Mouse (Mus musculus) embryonic facial prominence, embryonic 11.5 days (tissue): ENCODE data around the gene Pard3b. TPM values are rescaled to one million over a fixed set of nuclear protein-coding genes. Genes with fewer than 3 reads are reported as not detected.

Experiments used
- ATAC-seq: fragments of 200-750 bp; cut with Nextera tagmentation; replicated peaks from 2 replicates; pipeline ENCODE4 v1.8.0; 2017; ENCODE audit warnings: low read depth; ENCODE audit not compliant: insufficient number of reproducible peaks, low FRiP score, low TSS enrichment
- DNase-seq: peaks from one replicate; pipeline ENCODE4 v3.0.0-alpha.2; 2015; ENCODE audit warnings: low spot score
- H3K27ac ChIP-seq: fragments of 300-500 bp; sonication (generic); replicated peaks from 2 replicates; pipeline ENCODE4 v1.5.1; 2014; ENCODE audit warnings: mild to moderate bottlenecking, low read depth, low read length, control low read depth
- H3K27me3 ChIP-seq: fragments of 300-500 bp; sonication (generic); 2 replicates; pipeline ENCODE4 v1.6.1; 2014; ENCODE audit warnings: mild to moderate bottlenecking, low read length, moderate library complexity, mixed read lengths; ENCODE audit not compliant: control insufficient read depth, insufficient read depth
- H3K36me3 ChIP-seq: fragments of 300-500 bp; sonication (generic); replicated peaks from 2 replicates; pipeline ENCODE4 v1.6.1; 2014; ENCODE audit warnings: low read depth, mild to moderate bottlenecking, low read length, moderate library complexity, mixed read lengths; ENCODE audit not compliant: control insufficient read depth, insufficient read depth
- H3K4me1 ChIP-seq: fragments of 300-500 bp; sonication (generic); 2 replicates; pipeline ENCODE4 v1.6.1; 2014; ENCODE audit warnings: low read length, mixed read lengths; ENCODE audit not compliant: control insufficient read depth, insufficient read depth
- H3K4me2 ChIP-seq: fragments of 300-500 bp; sonication (generic); 2 replicates; pipeline ENCODE4 v1.6.1; 2014; ENCODE audit warnings: low read depth, mild to moderate bottlenecking, control low read depth, low read length, moderate library complexity
- H3K4me3 ChIP-seq: fragments of 300-500 bp; sonication (generic); 2 replicates; pipeline ENCODE4 v1.5.1; 2014; ENCODE audit warnings: low read depth, low read length, control low read depth
- H3K9ac ChIP-seq: fragments of 300-500 bp; sonication (generic); replicated peaks from 2 replicates; pipeline ENCODE4 v1.6.1; 2014; ENCODE audit warnings: mild to moderate bottlenecking, control low read depth, low read length
- H3K9me3 ChIP-seq: fragments of 300-500 bp; sonication (generic); replicated peaks from 2 replicates; pipeline ENCODE4 v1.6.1; 2016; ENCODE audit warnings: mild to moderate bottlenecking, low read length, inconsistent platforms, mixed read lengths; ENCODE audit not compliant: control insufficient read depth
- WGBS: fragments of 180-500 bp; shearing (Covaris S2); extraction: QIAGEN DNeasy Blood & Tissue Kit; methylation state at CpG from one replicate; pipeline ENCODE4 v1.1.7; 2014; 5-methylcytosine and 5-hydroxymethylcytosine counted together
- polyA plus RNA-seq: library from polyadenylated mRNA; unstranded; fragments of >200 nt; fragmentation: Nextera tagmentation; extraction: Ambion mirVana; gene quantifications from 2 replicates; pipeline ENCODE4 v1.2.1, GENCODE M21; 2014

Pard3b gene
- polyA plus RNA-seq, 1 experiment from 2014 or later, result 7.7 TPM

GRCm38 (mm10) chr1:61779906-61780305, 141.3 kb downstream of the Pard3b start:
- DNase-seq (no peak), ATAC-seq (no peak)
- Histone ChIP-seq H3K9ac (no peak overlapping the region), H3K4me2 (no peak overlapping the region), H3K4me3 (no peak overlapping the region), H3K27ac (no peak overlapping the region), H3K9me3 (no peaks in the 10 kb centered on the region), H3K36me3 (no peaks in the 10 kb centered on the region), H3K27me3 (no peaks in the 10 kb centered on the region), H3K4me1 (no peaks in the 10 kb centered on the region)
- 78% methylated on average over 5 of the region's 5 CpGs for WGBS

GRCm38 (mm10) chr1:61796296-61796695, 157.7 kb downstream of the Pard3b start:
- Histone ChIP-seq H3K36me3 (no peaks in the 10 kb centered on the region), H3K4me1 (no peaks in the 10 kb centered on the region), H3K9me3 (no peaks in the 10 kb centered on the region), H3K4me3 (no peak overlapping the region), H3K27me3 (no peaks in the 10 kb centered on the region), H3K27ac (no peak overlapping the region), H3K4me2 (no peak overlapping the region), H3K9ac (no peak overlapping the region)
- WGBS, result 77% methylated on average over 5 of the region's 5 CpGs
- no peak for ATAC-seq
- no peak for DNase-seq

GRCm38 (mm10) chr1:61820213-61820612, 181.6 kb downstream of the Pard3b start:
- ATAC-seq, result no peak
- H3K27ac ChIP-seq, result no peak overlapping the region
- DNase-seq, result no peak
- H3K9ac ChIP-seq, result no peak overlapping the region
- H3K27me3 ChIP-seq, result no peaks in the 10 kb centered on the region
- H3K4me2 ChIP-seq, result no peak overlapping the region
- H3K4me1 ChIP-seq, result no peaks in the 10 kb centered on the region
- H3K36me3 ChIP-seq, result no peaks in the 10 kb centered on the region
- H3K9me3 ChIP-seq, result no peaks in the 10 kb centered on the region
- 31% methylated on average over 1 of the region's 1 CpGs for WGBS
- no peak overlapping the region for H3K4me3 ChIP-seq

- H3K4me3 ChIP-seq, result no peak overlapping the region
- no peak overlapping the region for H3K4me2 ChIP-seq
- no peaks in the 10 kb centered on the region for H3K4me1 ChIP-seq
- H3K27ac ChIP-seq, result no peak overlapping the region
- no peak overlapping the region for H3K9ac ChIP-seq
- DNase-seq (no peak), ATAC-seq (no peak)
- 93% methylated on average over 3 of the region's 3 CpGs for WGBS
- H3K36me3 ChIP-seq, result no peaks in the 10 kb centered on the region
- H3K9me3 ChIP-seq, result no peaks in the 10 kb centered on the region
- H3K27me3 ChIP-seq, result no peaks in the 10 kb centered on the region
Observed at GRCm38 (mm10) chr1:61825560-61826191, 187.1 kb downstream of the Pard3b start.

- whole genome bisulfite sequencing, result 62% methylated on average over 6 of the region's 6 CpGs
- no peak overlapping the region for H3K9ac ChIP-seq
- ATAC-seq (no peak), DNase-seq (no peak)
- H3K27me3 ChIP-seq, result no peaks in the 10 kb centered on the region
- no peak overlapping the region for H3K4me2 ChIP-seq
- H3K4me3 ChIP-seq, result no peak overlapping the region
- H3K27ac ChIP-seq, result no peak overlapping the region
- H3K4me1 ChIP-seq, result no peaks in the 10 kb centered on the region
- no peaks in the 10 kb centered on the region for H3K36me3 ChIP-seq
- no peaks in the 10 kb centered on the region for H3K9me3 ChIP-seq
Observed at GRCm38 (mm10) chr1:61837006-61837544, 198.5 kb downstream of the Pard3b start.

GRCm38 (mm10) chr1:61846606-61847005, 208.0 kb downstream of the Pard3b start:
- ATAC-seq (no peak), DNase-seq (no peak)
- H3K4me2 ChIP-seq, result no peak overlapping the region
- no peak overlapping the region for H3K4me3 ChIP-seq
- no peaks in the 10 kb centered on the region for H3K9me3 ChIP-seq
- no peak overlapping the region for H3K9ac ChIP-seq
- H3K4me1 ChIP-seq, result no peaks in the 10 kb centered on the region
- H3K27me3 ChIP-seq, result no peaks in the 10 kb centered on the region
- no peaks in the 10 kb centered on the region for H3K36me3 ChIP-seq
- H3K27ac ChIP-seq, result no peak overlapping the region

GRCm38 (mm10) chr1:61849029-61849714, 210.5 kb downstream of the Pard3b start:
- Histone ChIP-seq H3K9ac (no peak overlapping the region), H3K9me3 (no peaks in the 10 kb centered on the region), H3K36me3 (no peaks in the 10 kb centered on the region), H3K27me3 (no peaks in the 10 kb centered on the region), H3K4me1 (no peaks in the 10 kb centered on the region), H3K4me3 (no peak overlapping the region), H3K27ac (no peak overlapping the region), H3K4me2 (no peak overlapping the region)
- WGBS, result 80% methylated on average over 6 of the region's 6 CpGs
- no peak for ATAC-seq
- DNase-seq, result no peak

- ATAC-seq (no peak), DNase-seq (no peak)
- no peak overlapping the region for H3K27ac ChIP-seq
- H3K9ac ChIP-seq, result no peak overlapping the region
- no peaks in the 10 kb centered on the region for H3K36me3 ChIP-seq
- H3K4me3 ChIP-seq, result no peak overlapping the region
- no peak overlapping the region for H3K4me2 ChIP-seq
- H3K9me3 ChIP-seq, result no peaks in the 10 kb centered on the region
- H3K27me3 ChIP-seq, result no peaks in the 10 kb centered on the region
- 73% methylated on average over 5 of the region's 5 CpGs for whole genome bisulfite sequencing
- no peaks in the 10 kb centered on the region for H3K4me1 ChIP-seq
Observed at GRCm38 (mm10) chr1:61850471-61850870, 211.8 kb downstream of the Pard3b start.
